Mouse (Mus musculus) layer of hippocampus, adult 11-12 months (tissue): ENCODE data around the gene Plin4.

Source experiments
- DNase-seq: peaks from one replicate; pipeline ENCODE4 v3.0.0; 2022; ENCODE audit warnings: low spot score

The Plin4 gene

GRCm38 (mm10) chr17:56057381-56058120, 52.1 kb downstream of the Plin4 start:
- no peak for DNase-seq

DNA sequence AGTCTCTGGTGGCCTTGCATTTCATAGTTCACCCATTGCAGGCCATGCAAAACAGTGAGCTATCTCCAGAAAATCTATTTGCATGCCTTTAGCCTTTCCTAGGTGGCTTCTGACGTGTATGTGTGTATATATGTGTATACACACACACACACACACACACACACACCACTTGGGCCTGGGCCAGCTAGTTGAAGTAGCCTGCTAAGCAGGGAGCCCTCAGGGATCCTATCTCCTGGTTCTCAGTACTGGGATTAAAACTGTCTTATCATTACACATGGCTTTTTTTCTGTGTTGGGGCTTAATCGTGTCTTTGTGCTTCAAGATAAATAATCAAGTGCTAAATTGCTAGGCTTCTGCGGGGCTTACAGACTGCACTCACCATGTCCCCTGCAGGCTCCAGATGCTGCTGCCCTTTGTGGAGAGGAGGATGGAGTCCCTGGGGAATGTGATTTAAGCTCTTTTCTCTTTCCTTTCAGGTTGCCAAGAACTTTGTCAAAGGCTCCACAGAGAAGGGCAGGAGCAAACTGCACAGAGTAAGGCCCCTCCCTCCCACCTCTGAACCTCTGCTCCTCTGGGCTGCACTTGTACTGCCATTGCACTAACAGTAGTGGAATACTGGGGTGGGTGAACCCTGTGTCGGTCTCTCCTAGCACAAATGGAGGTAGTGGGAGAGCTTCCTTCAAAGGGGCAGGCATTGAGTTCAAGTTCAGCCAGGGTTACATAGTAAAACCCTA, 53.5 kb downstream of the Plin4 start:
- no peak for DNase-seq

DNA sequence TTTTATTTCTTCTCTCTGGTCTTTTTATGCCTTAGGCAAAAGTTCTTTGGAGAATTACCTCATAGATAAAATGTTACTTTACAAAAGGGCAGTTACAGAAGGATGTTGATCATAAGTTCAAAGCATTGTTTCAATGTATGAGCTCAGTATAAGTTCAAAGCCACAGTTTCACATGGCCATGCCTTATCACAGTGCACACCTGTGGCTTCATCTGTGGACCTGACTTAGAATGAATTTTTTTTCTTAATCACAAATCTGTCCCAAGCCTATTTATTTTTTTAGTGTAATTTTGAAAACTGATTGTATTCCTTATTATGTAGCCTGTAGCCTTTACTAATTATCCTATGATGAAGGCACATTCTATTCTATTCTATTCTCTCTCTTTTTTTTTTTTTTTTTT, 54.7 kb downstream of the Plin4 start:
- DNase-seq: no peak

GRCm38 (mm10) chr17:56051369-56051768, 58.2 kb downstream of the Plin4 start:
- DNase-seq: no peak
